Mouse (Mus musculus): ENCODE data around the gene Prss38.

GRCm38 (mm10) chr11:59421967-59422366 lies 46.5 kb upstream of the Prss38 start:
- peak; percentile 24; the same call in 1 of the 2 replicates for TF ChIP-seq CTCF (IDR thresholded peaks at IDR 0.05; ENCODE audit: low read depth, low read length)
- no peak for TF ChIP-seq POLR2A (IDR thresholded peaks at IDR 0.05; ENCODE audit: extremely low read depth, insufficient read depth, low read length)

All from liver, adult 2 months (tissue).